Comparison of ENCODE assay signal across 14 mouse cellular contexts in genomic region chr4:44031521-44031920, GRCm38 (mm10). TPM values are rescaled to one million over a fixed set of nuclear protein-coding genes. Genes with fewer than 3 reads are reported as not detected.
A peak's percentile ranks its signal among the peaks of the same experiment; 100 is the strongest.
DNase-seq lines count a peak whose midpoint lies in the region; ATAC-seq and TF ChIP-seq lines count a peak whose summit lies in the region.
"Had no signal": no experiment of that assay in that cellular context is flagged by ENCODE, and none has a peak within 500 bp of the region (broad histone marks: within the 10 kb centered on the region; RNA-seq: fewer than 3 reads in every experiment).

No protein-coding gene starts in this region.

- peaks cover 11% of the 10 kb centered on the region for H3K4me1 ChIP-seq in midbrain, embryonic 14.5 days (ENCODE audit: control insufficient read depth, insufficient read depth, low read length)
- H3K4me1 ChIP-seq in midbrain, embryonic 11.5 days (ENCODE audit: control insufficient read depth, insufficient read depth, low read length) = peaks cover 16% of the 10 kb centered on the region
- H3K4me1 ChIP-seq in thymus, adult 2 months (replicated peaks; ENCODE audit: control insufficient read depth, insufficient read depth, low read length) = peaks cover 6% of the 10 kb centered on the region; the same call in 1 of the 2 replicates
- no peaks in the 10 kb centered on the region for H3K4me1 ChIP-seq in hindbrain, embryonic 14.5 days (replicated peaks; ENCODE audit: control insufficient read depth, insufficient read depth, low read length)

- no peak overlapping the region for H3K27ac ChIP-seq in midbrain, embryonic 14.5 days (replicated peaks; ENCODE audit: low read depth, low read length)
- H3K27ac ChIP-seq in midbrain, embryonic 11.5 days (ENCODE audit: low read depth, low read length) = no peak overlapping the region
- no peak overlapping the region for H3K27ac ChIP-seq in thymus, adult 2 months (ENCODE audit: control insufficient read depth, insufficient read depth, low read length)
- H3K27ac ChIP-seq in hindbrain, embryonic 14.5 days = no peak overlapping the region

- H3K4me3 ChIP-seq in midbrain, embryonic 14.5 days (replicated peaks; ENCODE audit: low read depth, low read length) = no peak overlapping the region
- no peak overlapping the region for H3K4me3 ChIP-seq in midbrain, embryonic 11.5 days (ENCODE audit: low read depth, low read length)
- no peak overlapping the region for H3K4me3 ChIP-seq in thymus, adult 2 months (ENCODE audit: control insufficient read depth, insufficient read depth, low read length)
- H3K4me3 ChIP-seq in hindbrain, embryonic 14.5 days (replicated peaks; ENCODE audit: low read length) = no peak overlapping the region

- no peak for ATAC-seq in midbrain, embryonic 14.5 days (ENCODE audit: low FRiP score, low TSS enrichment)
- no peak for ATAC-seq in midbrain, embryonic 11.5 days (ENCODE audit: low FRiP score)
- ATAC-seq in hindbrain, embryonic 14.5 days (ENCODE audit: low FRiP score) = no peak
- ATAC-seq: activated CD4-positive, CD25-positive, alpha-beta regulatory T cell, adult 4 months; CD4-positive, CD25-positive, alpha-beta regulatory T cell, adult 4 months; forebrain, embryonic 16.5 days had no signal

- peak; percentile 29 to 40 for DNase-seq in gastrocnemius, adult 8-10 months (ENCODE audit: low spot score in 2 of 2)
- DNase-seq in gastrocnemius, postnatal 10 days = no peak
- peak; percentile 23 for DNase-seq in midbrain, embryonic 14.5 days
- no peak for DNase-seq in midbrain, embryonic 11.5 days (ENCODE audit: low spot score, missing footprints)
- DNase-seq in cerebellum, adult 9-10 months = peak; percentile 62
- peak; percentile 64 for DNase-seq in kidney, postnatal 14 days
- DNase-seq in thymus, adult 2 months = no peak
- DNase-seq in hindbrain, embryonic 14.5 days (ENCODE audit: low spot score) = no peak
- DNase-seq: right cerebral cortex, postnatal 4 days had no signal

- no peak for TF ChIP-seq POLR2A in thymus, adult 2 months (IDR thresholded peaks at IDR 0.05; ENCODE audit: control insufficient read depth, extremely low read depth, insufficient read depth, low read length, poor library complexity)

- H3K4me2 ChIP-seq in midbrain, embryonic 14.5 days (ENCODE audit: low read length) = no peak overlapping the region
- no peak overlapping the region for H3K4me2 ChIP-seq in midbrain, embryonic 11.5 days
- H3K4me2 ChIP-seq in hindbrain, embryonic 14.5 days (replicated peaks) = no peak overlapping the region

- peaks cover 74% of the 10 kb centered on the region for H3K36me3 ChIP-seq in midbrain, embryonic 14.5 days (ENCODE audit: control insufficient read depth, insufficient read depth, low read length)
- H3K36me3 ChIP-seq in midbrain, embryonic 11.5 days (ENCODE audit: control insufficient read depth, insufficient read depth, low read length) = peaks cover 22% of the 10 kb centered on the region
- H3K36me3 ChIP-seq in thymus, adult 2 months (ENCODE audit: control insufficient read depth, insufficient read depth, low read length) = peaks cover 56% of the 10 kb centered on the region
- peaks cover 99% of the 10 kb centered on the region for H3K36me3 ChIP-seq in hindbrain, embryonic 14.5 days (replicated peaks; ENCODE audit: control insufficient read depth, insufficient read depth)

- H3K27me3 ChIP-seq in midbrain, embryonic 14.5 days (ENCODE audit: control insufficient read depth, insufficient read depth, low read length) = peaks cover 63% of the 10 kb centered on the region
- peaks cover 90% of the 10 kb centered on the region for H3K27me3 ChIP-seq in midbrain, embryonic 11.5 days (ENCODE audit: control insufficient read depth, insufficient read depth, low read length)
- H3K27me3 ChIP-seq in thymus, adult 2 months (ENCODE audit: control insufficient read depth, insufficient read depth, low read length) = no peaks in the 10 kb centered on the region
- no peaks in the 10 kb centered on the region for H3K27me3 ChIP-seq in hindbrain, embryonic 14.5 days (ENCODE audit: control insufficient read depth, insufficient read depth, low read length)

- WGBS in midbrain, embryonic 14.5 days = 87% methylated on average over 5 of the region's 5 CpGs
- 95% methylated on average over 5 of the region's 5 CpGs for WGBS in midbrain, embryonic 11.5 days
- WGBS in thymus, adult 2 months = 95% methylated on average over 5 of the region's 5 CpGs
- WGBS in hindbrain, embryonic 14.5 days = 76% methylated on average over 5 of the region's 5 CpGs

- no peak overlapping the region for H3K9ac ChIP-seq in midbrain, embryonic 14.5 days (replicated peaks; ENCODE audit: low read length)
- H3K9ac ChIP-seq in midbrain, embryonic 11.5 days (ENCODE audit: low read length) = no peak overlapping the region
- H3K9ac ChIP-seq in hindbrain, embryonic 14.5 days = no peak overlapping the region

- TF ChIP-seq CTCF in thymus, adult 2 months (IDR thresholded peaks at IDR 0.05; ENCODE audit: borderline replicate concordance, control insufficient read depth, extremely low read depth, insufficient read depth, low read length, poor library complexity) = no peak

- no peaks in the 10 kb centered on the region for H3K9me3 ChIP-seq in midbrain, embryonic 14.5 days (ENCODE audit: control insufficient read depth, low read length)
- no peaks in the 10 kb centered on the region for H3K9me3 ChIP-seq in midbrain, embryonic 11.5 days (ENCODE audit: control insufficient read depth, low read length)
- no peaks in the 10 kb centered on the region for H3K9me3 ChIP-seq in hindbrain, embryonic 14.5 days (ENCODE audit: control insufficient read depth, low read length)

RNA-seq across cellular contexts. Expression of gene Clta, which starts 27.3 kb away (rescaled TPM):
- 10 to 100 TPM; 41.3 to 51.1 (median 46.3) TPM for total RNA-seq in gastrocnemius, adult 8-10 months (2022)
- 100 to 1,000 TPM in 1 of 2 experiments, 10 to 100 TPM in 1; 94.7 to 106 TPM for total RNA-seq in gastrocnemius, postnatal 10 days (2021)
- 317 and 327 TPM in 2 replicates for polyA plus RNA-seq in midbrain, embryonic 14.5 days (2014; fragmentation: Nextera tagmentation; extraction: Ambion mirVana)
- polyA plus RNA-seq in midbrain, embryonic 11.5 days (2014; fragmentation: Nextera tagmentation; extraction: Ambion mirVana) = 226 and 236 TPM in 2 replicates
- polyA plus RNA-seq in thymus, adult 2 months (2012; rRNA removed) = 184 and 193 TPM in 2 replicates
- polyA plus RNA-seq in hindbrain, embryonic 14.5 days (2014; fragmentation: Nextera tagmentation; extraction: Ambion mirVana) = 348 and 365 TPM in 2 replicates

RNA-seq across cellular contexts. Expression of gene Ccin, which starts 48.2 kb away (rescaled TPM):
- not detected for total RNA-seq in gastrocnemius, adult 8-10 months (2022)
- under 1 TPM in 1 of 2 experiments, not detected in 1; 0.14 TPM for total RNA-seq in gastrocnemius, postnatal 10 days (2021)
- not detected in 2 replicates for polyA plus RNA-seq in midbrain, embryonic 14.5 days (2014; fragmentation: Nextera tagmentation; extraction: Ambion mirVana)
- polyA plus RNA-seq in midbrain, embryonic 11.5 days (2014; fragmentation: Nextera tagmentation; extraction: Ambion mirVana) = not detected in 2 replicates
- polyA plus RNA-seq in thymus, adult 2 months (2012; rRNA removed) = 0.11 and 0.32 TPM in 2 replicates
- polyA plus RNA-seq in hindbrain, embryonic 14.5 days (2014; fragmentation: Nextera tagmentation; extraction: Ambion mirVana) = 0.09 TPM in 1 of 2 replicates, not detected in the other
- total RNA-seq: left cerebral cortex, postnatal 25 days had no signal
- polyA plus RNA-seq: CD4-positive, CD25-positive, alpha-beta regulatory T cell, adult 4 months; forebrain, embryonic 16.5 days; lung, embryonic 16.5 days had no signal

RNA-seq across cellular contexts. Expression of gene Gne, which starts 52.5 kb away (rescaled TPM):
- 10 to 100 TPM; 10.4 to 15.0 (median 11.0) TPM for total RNA-seq in gastrocnemius, adult 8-10 months (2022)
- 10 to 100 TPM; 17.1 to 24.3 TPM for total RNA-seq in gastrocnemius, postnatal 10 days (2021)
- 21.9 and 29.5 TPM in 2 replicates for polyA plus RNA-seq in midbrain, embryonic 14.5 days (2014; fragmentation: Nextera tagmentation; extraction: Ambion mirVana)
- polyA plus RNA-seq in midbrain, embryonic 11.5 days (2014; fragmentation: Nextera tagmentation; extraction: Ambion mirVana) = 15.1 and 18.1 TPM in 2 replicates
- 28.0 and 32.0 TPM in 2 replicates for polyA plus RNA-seq in thymus, adult 2 months (2012; rRNA removed)
- polyA plus RNA-seq in hindbrain, embryonic 14.5 days (2014; fragmentation: Nextera tagmentation; extraction: Ambion mirVana) = 32.1 and 35.1 TPM in 2 replicates

Comparison
In these comparisons a context has a peak if more than half of its experiments do, and no peak if none do; other contexts are left out.
1. DNase-seq: peak in gastrocnemius, adult 8-10 months (2 of 2), midbrain, embryonic 14.5 days (single experiment), cerebellum, adult 9-10 months (single experiment) and kidney, postnatal 14 days (single experiment); none in gastrocnemius, postnatal 10 days (single experiment), midbrain, embryonic 11.5 days (single experiment), thymus, adult 2 months (single experiment) and hindbrain, embryonic 14.5 days (single experiment).